Mouse (Mus musculus): ENCODE results near the gene Wdr89.

- TF ChIP-seq MAFK (IDR thresholded peaks at IDR 0.05; ENCODE audit: insufficient read depth, low read depth, low read length) (no peak), CHD2 (IDR thresholded peaks at IDR 0.05; ENCODE audit: low read depth, low read length) (no peak), ZC3H11A (IDR thresholded peaks at IDR 0.05; ENCODE audit: borderline replicate concordance, low read depth, low read length) (no peak), ZNF384 (IDR thresholded peaks at IDR 0.05; ENCODE audit: low read depth, low read length) (no peak), HCFC1 (IDR thresholded peaks at IDR 0.05; ENCODE audit: borderline replicate concordance, insufficient read depth, low read length) (no peak)
Observed at GRCm38 (mm10) chr12:75654247-75654801, 15.0 kb downstream of the Wdr89 start.

Data from ES-E14 (cell line).